Mouse (Mus musculus) neural tube, embryonic 13.5 days (tissue): ENCODE data around the gene Adgre5. TPM values are rescaled to one million over a fixed set of nuclear protein-coding genes. Genes with fewer than 3 reads are reported as not detected.
A peak's percentile ranks its signal among the peaks of the same experiment; 100 is the strongest.

ENCODE experiments used
- ATAC-seq: fragments of 200-750 bp; cut with Nextera tagmentation; 2 replicates; pipeline ENCODE4 v1.8.0; 2017; ENCODE audit warnings: low read depth, mild to moderate bottlenecking, moderate TSS enrichment, moderate library complexity
- H3K27ac ChIP-seq: fragments of 300-500 bp; sonication (generic); replicated peaks from 2 replicates; pipeline ENCODE4 v1.5.1; 2015; ENCODE audit warnings: moderate library complexity, mild to moderate bottlenecking, inconsistent platforms
- H3K27me3 ChIP-seq: fragments of 300-500 bp; sonication (generic); 2 replicates; pipeline ENCODE4 v1.6.1; 2015; ENCODE audit warnings: mild to moderate bottlenecking, inconsistent platforms
- H3K36me3 ChIP-seq: fragments of 300-500 bp; sonication (generic); 2 replicates; pipeline ENCODE4 v1.6.1; 2015; ENCODE audit warnings: mild to moderate bottlenecking, inconsistent platforms
- H3K4me1 ChIP-seq: fragments of 300-500 bp; sonication (generic); replicated peaks from 2 replicates; pipeline ENCODE4 v1.6.1; 2015; ENCODE audit warnings: inconsistent platforms
- H3K4me2 ChIP-seq: fragments of 300-500 bp; sonication (generic); 2 replicates; pipeline ENCODE4 v1.6.1; 2015; ENCODE audit warnings: inconsistent platforms, mild to moderate bottlenecking, moderate library complexity
- H3K4me3 ChIP-seq: fragments of 300-500 bp; sonication (generic); 2 replicates; pipeline ENCODE4 v1.5.1; 2015; ENCODE audit warnings: mild to moderate bottlenecking, inconsistent platforms
- H3K9ac ChIP-seq: fragments of 300-500 bp; sonication (generic); 2 replicates; pipeline ENCODE4 v1.6.1; 2015; ENCODE audit warnings: moderate library complexity, mild to moderate bottlenecking, inconsistent platforms
- H3K9me3 ChIP-seq: fragments of 300-500 bp; sonication (generic); 2 replicates; pipeline ENCODE4 v1.6.1; 2016; ENCODE audit warnings: inconsistent platforms
- WGBS: fragments of 180-500 bp; shearing (Covaris S2); methylation state at CpG from one replicate; pipeline ENCODE4 v1.1.7; 2015; 5-methylcytosine and 5-hydroxymethylcytosine counted together
- polyA plus RNA-seq: library from polyadenylated mRNA; unstranded; fragments of >200 nt; fragmentation: Nextera tagmentation; extraction: Ambion mirVana; gene quantifications from 2 replicates; pipeline ENCODE4 v1.2.1, GENCODE M21; 2015

Adgre5 gene
- polyA plus RNA-seq, 1 experiment from 2014 or later: 12.7 TPM

GRCm38 (mm10) chr8:83769720-83770119, 28.6 kb upstream of the Adgre5 start:
- H3K4me2 ChIP-seq: no peak overlapping the region
- no peak overlapping the region for H3K4me3 ChIP-seq
- no peak overlapping the region for H3K27ac ChIP-seq
- no peak for ATAC-seq
- peaks cover 8% of the 10 kb centered on the region for H3K9me3 ChIP-seq
- H3K36me3 ChIP-seq: no peaks in the 10 kb centered on the region
- H3K4me1 ChIP-seq: peaks cover 21% of the 10 kb centered on the region
- H3K9ac ChIP-seq: no peak overlapping the region
- 81% methylated on average over 7 of the region's 7 CpGs for WGBS
- peaks cover 43% of the 10 kb centered on the region for H3K27me3 ChIP-seq

DNA sequence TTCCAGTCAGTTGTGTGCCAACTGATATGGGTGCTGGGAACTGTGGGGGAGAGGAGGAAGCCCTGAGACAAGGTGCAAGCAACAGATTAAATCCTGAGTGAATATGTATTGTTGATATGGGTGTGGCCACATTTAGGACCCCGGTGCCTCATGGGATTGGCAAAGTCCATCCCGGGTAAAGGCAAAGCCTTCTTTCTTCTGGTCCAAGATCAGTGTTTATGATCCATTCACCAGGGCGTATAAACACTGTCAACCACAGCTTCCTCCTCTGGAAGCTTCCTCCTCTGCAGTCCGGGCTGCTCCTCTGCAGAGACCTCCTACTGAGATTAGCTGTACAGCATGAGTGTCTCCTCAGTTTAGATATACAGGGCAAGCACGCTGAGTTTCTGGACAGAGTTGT, 27.4 kb upstream of the Adgre5 start:
- H3K4me3 ChIP-seq: no peak overlapping the region
- 64% methylated on average over 5 of the region's 5 CpGs for WGBS
- no peaks in the 10 kb centered on the region for H3K36me3 ChIP-seq
- H3K27me3 ChIP-seq: peaks cover 43% of the 10 kb centered on the region
- H3K4me2 ChIP-seq: no peak overlapping the region
- H3K9ac ChIP-seq: no peak overlapping the region
- H3K9me3 ChIP-seq: peaks cover 8% of the 10 kb centered on the region
- peaks cover 11% of the 10 kb centered on the region for H3K4me1 ChIP-seq
- no peak overlapping the region for H3K27ac ChIP-seq
- no peak for ATAC-seq

DNA sequence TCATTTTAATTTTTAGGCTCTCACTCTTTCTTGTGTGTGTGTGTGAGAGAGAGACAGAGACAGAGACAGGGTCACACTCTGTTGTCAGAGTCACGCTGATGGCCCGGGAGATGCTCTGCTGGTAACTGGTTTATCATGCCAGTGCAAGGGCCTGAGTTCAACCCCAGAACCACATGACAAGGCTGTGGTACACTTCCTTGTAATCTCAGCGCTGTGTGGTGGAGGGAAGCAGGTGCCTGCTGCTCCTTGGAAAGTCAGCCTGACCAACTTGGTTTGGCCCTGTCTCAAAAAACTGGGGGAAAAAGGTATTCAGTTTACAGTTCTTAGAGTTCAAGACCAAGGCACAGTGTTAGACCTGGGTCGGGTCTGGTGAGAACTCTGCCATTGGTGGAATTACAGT, 26.3 kb upstream of the Adgre5 start:
- Histone ChIP-seq H3K9ac (no peak overlapping the region), H3K4me2 (no peak overlapping the region), H3K36me3 (no peaks in the 10 kb centered on the region), H3K4me1 (peaks cover 1% of the 10 kb centered on the region), H3K27me3 (peaks cover 32% of the 10 kb centered on the region), H3K4me3 (no peak overlapping the region), H3K27ac (no peak overlapping the region), H3K9me3 (peaks cover 8% of the 10 kb centered on the region)
- WGBS: 90% methylated on average over 4 of the region's 4 CpGs
- no peak for ATAC-seq

- no peak overlapping the region for H3K27ac ChIP-seq
- H3K9me3 ChIP-seq: peaks cover 8% of the 10 kb centered on the region
- H3K36me3 ChIP-seq: no peaks in the 10 kb centered on the region
- peaks cover 19% of the 10 kb centered on the region for H3K27me3 ChIP-seq
- no peak overlapping the region for H3K4me3 ChIP-seq
- no peak for ATAC-seq
- H3K4me1 ChIP-seq: no peaks in the 10 kb centered on the region
- H3K4me2 ChIP-seq: no peak overlapping the region
- no peak overlapping the region for H3K9ac ChIP-seq
Observed at GRCm38 (mm10) chr8:83765663-83766062, 24.5 kb upstream of the Adgre5 start.

DNA sequence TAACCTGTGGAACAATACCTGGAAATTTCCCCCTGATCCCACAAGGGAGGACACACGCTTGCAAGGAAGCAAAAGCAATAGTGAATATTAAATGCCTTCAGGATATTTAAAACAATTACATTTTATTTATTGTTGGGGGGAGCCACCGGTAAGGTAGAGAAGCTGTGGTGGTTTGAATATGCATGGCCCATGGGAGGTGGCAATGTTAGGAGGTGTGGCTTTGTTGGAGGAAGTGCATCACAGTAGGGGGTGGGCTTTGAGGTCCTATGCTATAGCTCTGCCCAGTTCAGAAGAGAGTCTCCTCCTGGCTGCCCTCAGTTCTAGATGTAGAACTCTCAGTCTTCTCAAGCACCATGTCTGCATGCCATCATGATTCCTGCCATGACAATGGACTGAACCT, 23.6 kb upstream of the Adgre5 start:
- Histone ChIP-seq H3K4me2 (no peak overlapping the region), H3K27ac (no peak overlapping the region), H3K27me3 (peaks cover 9% of the 10 kb centered on the region; the same call in 1 of the 2 replicates), H3K9ac (no peak overlapping the region), H3K36me3 (no peaks in the 10 kb centered on the region), H3K9me3 (peaks cover 8% of the 10 kb centered on the region), H3K4me3 (no peak overlapping the region), H3K4me1 (no peaks in the 10 kb centered on the region)
- 83% methylated on average over 2 of the region's 2 CpGs for WGBS
- no peak for ATAC-seq

DNA sequence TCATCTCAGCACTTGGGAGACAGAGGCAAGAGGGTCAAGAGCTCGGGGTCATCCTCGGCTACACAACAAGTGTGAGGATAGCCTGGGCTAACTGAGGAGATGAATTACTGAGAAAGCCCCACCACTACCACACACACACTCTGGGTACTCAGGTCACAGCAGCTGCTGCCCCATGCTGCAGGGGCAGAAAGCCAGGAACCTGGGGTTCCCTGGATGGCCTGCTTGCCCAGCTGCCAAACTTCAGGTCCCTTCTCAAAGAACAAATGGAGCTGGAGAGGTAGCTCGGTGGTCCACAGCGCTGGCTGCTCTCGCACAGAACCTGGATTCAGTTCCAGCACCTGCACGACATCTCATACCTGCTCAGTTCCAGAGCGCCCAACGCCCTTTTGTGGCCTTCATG, 23.0 kb upstream of the Adgre5 start:
- ATAC-seq: no peak
- WGBS: 95% methylated on average over 8 of the region's 8 CpGs
- H3K27ac ChIP-seq: no peak overlapping the region
- H3K36me3 ChIP-seq: no peaks in the 10 kb centered on the region
- no peaks in the 10 kb centered on the region for H3K4me1 ChIP-seq
- peaks cover 8% of the 10 kb centered on the region for H3K9me3 ChIP-seq
- no peak overlapping the region for H3K9ac ChIP-seq
- H3K4me3 ChIP-seq: no peak overlapping the region
- peaks cover 4% of the 10 kb centered on the region; the same call in 1 of the 2 replicates for H3K27me3 ChIP-seq
- no peak overlapping the region for H3K4me2 ChIP-seq

DNA sequence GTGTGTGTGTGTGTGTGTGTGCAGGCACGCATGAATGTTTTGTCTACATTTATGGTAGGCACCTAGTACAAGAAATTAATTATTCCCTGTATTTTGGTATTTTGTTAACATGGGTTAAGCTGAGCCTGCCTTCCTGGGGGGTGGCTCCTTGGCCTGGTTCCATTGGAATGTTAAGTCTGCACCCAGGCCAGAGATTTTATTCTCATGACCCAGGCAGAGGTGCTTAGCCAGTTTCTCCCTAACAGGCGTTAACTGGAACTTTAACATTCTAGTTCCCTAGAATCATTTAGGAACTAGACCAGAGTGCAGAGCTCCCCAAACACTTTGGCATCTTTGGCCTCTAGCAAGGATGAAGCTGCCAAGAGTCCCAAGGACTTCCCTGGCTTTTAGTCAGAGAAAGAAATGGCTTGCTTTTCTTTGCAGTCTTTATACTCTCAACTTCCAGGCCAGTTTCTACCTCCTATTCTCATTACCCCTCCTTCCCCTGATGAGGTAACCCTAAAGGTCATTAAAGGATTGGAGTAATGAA, 18.2 kb upstream of the Adgre5 start:
- Histone ChIP-seq H3K9me3 (no peaks in the 10 kb centered on the region), H3K36me3 (no peaks in the 10 kb centered on the region), H3K27ac (no peak overlapping the region), H3K4me3 (no peak overlapping the region), H3K9ac (no peak overlapping the region), H3K4me2 (no peak overlapping the region), H3K4me1 (no peaks in the 10 kb centered on the region), H3K27me3 (peaks cover 4% of the 10 kb centered on the region; the same call in 1 of the 2 replicates)
- no peak for ATAC-seq
- 78% methylated on average over 2 of the region's 2 CpGs for WGBS

- Histone ChIP-seq H3K4me3 (no peak overlapping the region), H3K4me1 (no peaks in the 10 kb centered on the region), H3K9me3 (no peaks in the 10 kb centered on the region), H3K27ac (no peak overlapping the region), H3K9ac (no peak overlapping the region), H3K36me3 (no peaks in the 10 kb centered on the region), H3K4me2 (no peak overlapping the region), H3K27me3 (peaks cover 4% of the 10 kb centered on the region; the same call in 1 of the 2 replicates)
- ATAC-seq: no peak
- WGBS: 63% methylated on average over 5 of the region's 5 CpGs
Observed at GRCm38 (mm10) chr8:83758298-83758697, 17.2 kb upstream of the Adgre5 start.

- no peak overlapping the region for H3K4me2 ChIP-seq
- H3K4me3 ChIP-seq: no peak overlapping the region
- H3K27ac ChIP-seq: no peak overlapping the region
- H3K27me3 ChIP-seq: peaks cover 4% of the 10 kb centered on the region; the same call in 1 of the 2 replicates
- H3K9me3 ChIP-seq: no peaks in the 10 kb centered on the region
- H3K9ac ChIP-seq: no peak overlapping the region
- H3K4me1 ChIP-seq: no peaks in the 10 kb centered on the region
- no peak for ATAC-seq
- no peaks in the 10 kb centered on the region for H3K36me3 ChIP-seq
- 85% methylated on average over 6 of the region's 6 CpGs for WGBS
Observed at GRCm38 (mm10) chr8:83757084-83757607, 16.0 kb upstream of the Adgre5 start.

- WGBS: 93% methylated on average over 3 of the region's 3 CpGs
- no peaks in the 10 kb centered on the region for H3K4me1 ChIP-seq
Observed at GRCm38 (mm10) chr8:83756273-83756672, 15.1 kb upstream of the Adgre5 start.

DNA sequence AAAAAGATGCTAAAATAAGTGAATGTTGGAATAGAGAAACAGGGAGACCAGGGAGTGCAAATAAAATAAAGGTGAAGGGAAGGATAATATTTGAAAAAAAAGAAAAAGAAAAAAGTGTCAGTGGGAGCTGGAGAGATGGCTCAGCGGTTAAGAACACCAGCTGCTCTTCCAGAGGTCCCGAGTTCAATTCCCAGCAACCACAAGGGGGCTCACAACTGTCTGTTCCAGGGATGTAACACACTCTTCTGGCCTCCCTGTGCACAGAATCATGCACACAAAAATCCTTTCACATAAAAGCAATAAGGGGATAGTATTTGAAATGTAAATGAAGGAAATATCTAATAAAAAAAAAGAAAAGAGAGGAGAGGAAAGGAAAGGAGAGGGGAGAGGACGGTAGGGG, 13.0 kb upstream of the Adgre5 start:
- Histone ChIP-seq H3K4me3 (no peak overlapping the region), H3K27ac (no peak overlapping the region), H3K4me2 (no peak overlapping the region), H3K9me3 (no peaks in the 10 kb centered on the region), H3K4me1 (no peaks in the 10 kb centered on the region), H3K27me3 (no peaks in the 10 kb centered on the region), H3K36me3 (no peaks in the 10 kb centered on the region), H3K9ac (no peak overlapping the region)
- ATAC-seq: no peak
- WGBS: 61% methylated on average over 2 of the region's 3 CpGs

More at GRCm38 (mm10) chr8:83756273-83756672, 15.1 kb upstream of the Adgre5 start:
- Histone ChIP-seq H3K36me3 (no peaks in the 10 kb centered on the region), H3K9ac (no peak overlapping the region), H3K27ac (no peak overlapping the region), H3K9me3 (no peaks in the 10 kb centered on the region), H3K27me3 (no peaks in the 10 kb centered on the region), H3K4me3 (no peak overlapping the region), H3K4me2 (no peak overlapping the region)
- ATAC-seq: no peak

- no peaks in the 10 kb centered on the region for H3K36me3 ChIP-seq
- peaks cover 37% of the 10 kb centered on the region for H3K27me3 ChIP-seq
- no peak overlapping the region for H3K27ac ChIP-seq
- no peaks in the 10 kb centered on the region for H3K9me3 ChIP-seq
- ATAC-seq: no peak
- H3K9ac ChIP-seq: no peak overlapping the region
- H3K4me3 ChIP-seq: no peak overlapping the region
- H3K4me2 ChIP-seq: no peak overlapping the region
- H3K4me1 ChIP-seq: peaks cover 17% of the 10 kb centered on the region
- WGBS: 87% methylated on average over 9 of the region's 9 CpGs
Observed at GRCm38 (mm10) chr8:83749265-83749664, 8.1 kb upstream of the Adgre5 start.

- Histone ChIP-seq H3K9ac (no peak overlapping the region), H3K36me3 (no peaks in the 10 kb centered on the region), H3K4me3 (no peak overlapping the region), H3K9me3 (no peaks in the 10 kb centered on the region), H3K4me1 (peaks cover 17% of the 10 kb centered on the region), H3K4me2 (no peak overlapping the region), H3K27ac (peak overlapping the region; percentile 49; the same call in 1 of the 2 replicates), H3K27me3 (peaks cover 39% of the 10 kb centered on the region)
- 23% methylated on average over 3 of the region's 3 CpGs for WGBS
- peak; percentile 37 for ATAC-seq
Observed at GRCm38 (mm10) chr8:83748708-83749107, 7.6 kb upstream of the Adgre5 start.
